Mouse (Mus musculus): ENCODE data around the gene Trpm1. TPM values are rescaled to one million over a fixed set of nuclear protein-coding genes. Genes with fewer than 3 reads are reported as not detected.
A peak's percentile ranks its signal among the peaks of the same experiment; 100 is the strongest.

Gene Trpm1
- total RNA-seq, 1 experiment from 2014 or later, result 0.18 TPM

- ATAC-seq (replicated peaks; ENCODE audit: low read depth, poor library complexity, severe bottlenecking), result no peak
Observed at GRCm38 (mm10) chr7:64278526-64278925, 124.9 kb downstream of the Trpm1 start.

GRCm38 (mm10) chr7:64279548-64279947 is 125.9 kb downstream of the Trpm1 start:
- ATAC-seq (replicated peaks; ENCODE audit: low read depth, poor library complexity, severe bottlenecking), result peak; percentile 93

DNA sequence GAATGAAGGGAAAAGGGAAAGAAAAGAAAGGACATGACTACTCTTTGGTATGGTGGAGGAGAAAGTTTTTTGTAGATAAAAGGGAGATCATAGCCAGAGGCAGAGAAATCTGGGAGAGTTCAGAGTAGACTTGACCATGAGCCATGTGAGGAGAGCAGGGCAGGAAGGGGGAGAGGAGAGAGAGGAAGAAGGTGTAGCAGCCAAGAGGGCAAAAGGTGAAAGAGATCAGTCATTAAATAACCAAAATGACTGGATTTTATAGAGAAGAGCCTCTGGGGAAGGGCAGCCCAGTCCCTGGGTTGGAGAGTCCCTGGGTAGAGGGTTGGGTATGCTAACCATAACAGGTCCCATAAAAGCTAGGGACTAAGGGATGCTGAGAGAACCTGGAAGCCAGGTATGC is 132.9 kb downstream of the Trpm1 start:
- ATAC-seq (replicated peaks; ENCODE audit: low read depth, poor library complexity, severe bottlenecking), result no peak

DNA sequence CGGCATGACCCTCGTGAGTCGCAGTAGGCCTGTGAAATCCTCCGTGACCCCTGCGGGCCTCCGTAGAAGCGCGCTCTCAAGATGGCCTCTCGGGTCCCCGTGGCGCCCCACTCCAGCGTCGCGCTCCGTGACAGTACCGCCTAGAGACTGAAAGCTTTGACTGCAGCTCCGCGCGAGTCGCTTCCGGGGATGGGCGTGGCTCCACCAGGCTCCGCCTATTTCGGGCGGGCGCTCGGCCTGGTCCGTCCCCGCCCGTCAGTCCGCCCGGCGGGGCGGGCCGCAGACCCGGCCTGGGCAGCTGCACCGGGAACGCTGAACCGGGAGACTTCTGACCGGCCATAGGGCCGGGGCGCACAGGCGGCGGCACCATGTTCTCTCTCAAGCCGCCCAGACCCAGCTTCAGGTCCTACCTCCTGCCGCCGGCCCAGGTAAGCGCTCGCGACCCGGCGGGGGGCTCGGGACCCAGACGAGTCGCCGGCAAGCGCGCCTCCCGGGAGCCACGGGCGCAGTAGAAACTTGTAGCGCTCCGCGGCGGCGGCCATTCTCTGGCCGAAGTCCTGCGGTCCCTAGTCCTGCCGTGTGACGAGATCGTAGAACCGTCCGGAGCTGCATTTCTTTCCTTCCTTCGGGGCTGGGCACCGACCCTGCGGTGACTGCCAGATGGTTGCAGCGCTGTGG is 133.9 kb downstream of the Trpm1 start, which contains the start of gene Mtmr10:
Gene Mtmr10 (plus strand): TSS at position 240 of the 678 bp plus-strand sequence.
- ATAC-seq (replicated peaks; ENCODE audit: low read depth, poor library complexity, severe bottlenecking), result peak; percentile 98

GRCm38 (mm10) chr7:64289416-64289815 is 135.8 kb downstream of the Trpm1 start:
- no peak for ATAC-seq (replicated peaks; ENCODE audit: low read depth, poor library complexity, severe bottlenecking)

- no peak for ATAC-seq (replicated peaks; ENCODE audit: low read depth, poor library complexity, severe bottlenecking)
Observed at GRCm38 (mm10) chr7:64290431-64290830, 136.8 kb downstream of the Trpm1 start.

DNA sequence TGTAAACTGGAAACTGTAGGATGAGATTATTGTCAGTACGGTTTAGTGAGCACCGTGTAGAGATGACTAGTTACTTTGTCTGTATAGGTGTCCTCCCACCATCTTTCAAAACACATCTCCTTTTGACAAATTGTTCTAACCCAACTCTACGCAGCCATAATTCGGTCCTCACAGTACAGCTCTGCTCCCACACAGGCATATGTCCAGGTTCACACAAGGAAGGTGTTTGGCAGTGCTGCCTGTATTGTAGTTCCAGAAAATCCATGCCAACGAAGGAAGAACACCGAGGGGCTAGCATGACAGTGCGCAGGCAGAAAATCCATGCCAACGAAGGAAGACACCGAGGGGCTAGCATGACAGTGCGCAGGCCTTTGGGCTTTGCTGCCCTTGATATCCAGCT is 138.1 kb downstream of the Trpm1 start:
- no peak for ATAC-seq (replicated peaks; ENCODE audit: low read depth, poor library complexity, severe bottlenecking)

GRCm38 (mm10) chr7:64296286-64297010 is 142.8 kb downstream of the Trpm1 start:
- ATAC-seq (replicated peaks; ENCODE audit: low read depth, poor library complexity, severe bottlenecking), result no peak

GRCm38 (mm10) chr7:64310241-64310640 is 156.6 kb downstream of the Trpm1 start:
- ATAC-seq (replicated peaks; ENCODE audit: low read depth, poor library complexity, severe bottlenecking), result no peak

- ATAC-seq (replicated peaks; ENCODE audit: low read depth, poor library complexity, severe bottlenecking), result no peak
Observed at GRCm38 (mm10) chr7:64310756-64311155, 157.1 kb downstream of the Trpm1 start.

GRCm38 (mm10) chr7:64312811-64313210 is 159.2 kb downstream of the Trpm1 start:
- ATAC-seq (replicated peaks; ENCODE audit: low read depth, poor library complexity, severe bottlenecking), result no peak

Other genes starting within 250 kb of the Trpm1 start
- not detected in 2 replicates for gene E030018B13Rik, start 237.0 kb upstream of the Trpm1 start, total RNA-seq (2017)
- gene Klf13, start 214.9 kb upstream of the Trpm1 start, total RNA-seq (2017), result 16.4 and 20.1 TPM in 2 replicates
- 2.7 and 2.8 TPM in 2 replicates for gene Mtmr10, start 133.8 kb downstream of the Trpm1 start, total RNA-seq (2017)
- 6.8 and 7.5 TPM in 2 replicates for gene Fan1, start 220.3 kb downstream of the Trpm1 start, total RNA-seq (2017)
- 135 and 144 TPM in 2 replicates for gene Mphosph10, start 238.4 kb downstream of the Trpm1 start, total RNA-seq (2017)
- gene Mcee, start 238.8 kb downstream of the Trpm1 start, total RNA-seq (2017), result 27.4 and 81.6 TPM in 2 replicates